Mouse (Mus musculus): ENCODE data around the gene Hepacam. TPM values are rescaled to one million over a fixed set of nuclear protein-coding genes. Genes with fewer than 3 reads are reported as not detected.
A peak's percentile ranks its signal among the peaks of the same experiment; 100 is the strongest.

Hepacam gene
- 5.0 and 10.8 TPM in 2 replicates for polyA plus RNA-seq (2012; rRNA removed)

GRCm38 (mm10) chr9:37367301-37368080, at the start of gene Hepacam:
TSS of gene Hepacam (plus strand) at chr9:37367351.
- DNase-seq (ENCODE audit: low read depth) = peak; percentile 57
- TF ChIP-seq CTCF (IDR thresholded peaks at IDR 0.05; ENCODE audit: borderline replicate concordance, extremely low read depth, insufficient read depth, insufficient read length) (no peak), POLR2A (IDR thresholded peaks at IDR 0.05; ENCODE audit: borderline replicate concordance, extremely low read depth, insufficient read depth, insufficient read length, poor library complexity, severe bottlenecking) (no peak)

- peak; percentile 17; the same call in 1 of the 2 replicates for TF ChIP-seq CTCF (IDR thresholded peaks at IDR 0.05; ENCODE audit: borderline replicate concordance, extremely low read depth, insufficient read depth, insufficient read length)
- TF ChIP-seq POLR2A (IDR thresholded peaks at IDR 0.05; ENCODE audit: borderline replicate concordance, extremely low read depth, insufficient read depth, insufficient read length, poor library complexity, severe bottlenecking) = no peak
- peak; percentile 35 for DNase-seq (ENCODE audit: low read depth)
These were observed 37.7 kb upstream of the Hepacam start for GRCm38 (mm10) chr9:37329456-37329855.

DNA sequence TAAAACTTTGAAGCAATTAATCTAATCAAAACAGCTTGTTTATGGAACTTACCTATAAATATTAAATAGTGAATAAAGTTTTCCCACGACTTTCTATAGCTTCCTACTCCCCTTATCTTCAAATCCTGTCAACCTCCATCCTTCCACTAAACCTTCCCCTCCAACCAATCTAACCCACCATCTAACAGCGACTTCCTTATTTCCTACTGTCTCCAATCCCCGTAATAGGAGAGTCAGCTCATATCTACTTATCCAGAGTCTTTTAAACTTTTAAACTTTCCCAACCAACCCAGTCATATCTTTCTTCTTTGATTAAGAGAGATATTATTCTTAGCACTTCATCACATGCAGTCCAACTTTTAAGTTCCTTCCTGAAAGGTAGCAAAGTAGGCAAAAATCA, 21.7 kb upstream of the Hepacam start:
- no peak for DNase-seq (ENCODE audit: low read depth)
- TF ChIP-seq CTCF (IDR thresholded peaks at IDR 0.05; ENCODE audit: borderline replicate concordance, extremely low read depth, insufficient read depth, insufficient read length) (no peak), POLR2A (IDR thresholded peaks at IDR 0.05; ENCODE audit: borderline replicate concordance, extremely low read depth, insufficient read depth, insufficient read length, poor library complexity, severe bottlenecking) (no peak)

DNA sequence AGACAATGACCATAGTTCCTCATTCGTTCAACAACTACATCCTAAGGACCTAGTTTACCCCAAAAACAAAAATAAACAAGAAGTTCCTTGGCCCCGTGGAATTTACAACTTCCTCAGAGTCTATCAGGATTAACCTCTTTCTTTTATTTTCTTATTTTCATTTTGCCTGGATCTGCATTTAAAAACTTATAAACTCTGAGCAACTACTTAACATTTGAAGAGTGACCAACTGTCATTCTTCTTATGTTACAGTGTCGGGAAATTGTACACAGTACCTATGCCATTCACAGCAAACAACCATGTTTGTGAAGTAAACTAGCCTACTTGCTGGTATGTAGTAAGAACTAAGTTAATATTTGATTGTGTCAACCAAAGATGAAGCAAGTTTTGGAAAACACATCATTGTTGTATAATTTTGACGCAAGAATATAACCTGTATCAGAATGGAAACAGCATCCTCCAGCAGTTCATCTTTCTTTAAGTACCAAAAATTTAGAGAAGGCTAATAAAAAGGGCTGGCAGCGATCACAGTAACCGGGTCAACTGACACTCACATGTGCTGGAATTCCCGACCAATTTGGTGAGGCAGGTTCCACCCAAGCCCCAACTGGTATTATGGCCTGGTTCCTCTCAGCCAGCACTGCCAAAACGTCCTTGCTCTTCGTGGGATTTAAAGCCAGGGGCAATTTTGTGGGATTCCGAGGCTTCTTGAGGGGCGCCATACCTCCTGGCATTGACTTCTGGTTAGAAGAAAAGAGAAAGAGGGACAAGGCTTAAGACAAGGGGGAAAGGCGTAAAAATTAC, 19.8 kb upstream of the Hepacam start:
- TF ChIP-seq CTCF (IDR thresholded peaks at IDR 0.05; ENCODE audit: borderline replicate concordance, extremely low read depth, insufficient read depth, insufficient read length) = no peak
- no peak for TF ChIP-seq POLR2A (IDR thresholded peaks at IDR 0.05; ENCODE audit: borderline replicate concordance, extremely low read depth, insufficient read depth, insufficient read length, poor library complexity, severe bottlenecking)
- DNase-seq (ENCODE audit: low read depth) = no peak

GRCm38 (mm10) chr9:37347988-37348642, 19.0 kb upstream of the Hepacam start, which contains the start of gene Ccdc15:
TSS of gene Ccdc15 (minus strand) at chr9:37348432.
- peak; percentile 99 for DNase-seq (ENCODE audit: low read depth)
- TF ChIP-seq CTCF (IDR thresholded peaks at IDR 0.05; ENCODE audit: borderline replicate concordance, extremely low read depth, insufficient read depth, insufficient read length) = no peak
- peak; percentile 79; the same call in 1 of the 2 replicates for TF ChIP-seq POLR2A (IDR thresholded peaks at IDR 0.05; ENCODE audit: borderline replicate concordance, extremely low read depth, insufficient read depth, insufficient read length, poor library complexity, severe bottlenecking)

DNA sequence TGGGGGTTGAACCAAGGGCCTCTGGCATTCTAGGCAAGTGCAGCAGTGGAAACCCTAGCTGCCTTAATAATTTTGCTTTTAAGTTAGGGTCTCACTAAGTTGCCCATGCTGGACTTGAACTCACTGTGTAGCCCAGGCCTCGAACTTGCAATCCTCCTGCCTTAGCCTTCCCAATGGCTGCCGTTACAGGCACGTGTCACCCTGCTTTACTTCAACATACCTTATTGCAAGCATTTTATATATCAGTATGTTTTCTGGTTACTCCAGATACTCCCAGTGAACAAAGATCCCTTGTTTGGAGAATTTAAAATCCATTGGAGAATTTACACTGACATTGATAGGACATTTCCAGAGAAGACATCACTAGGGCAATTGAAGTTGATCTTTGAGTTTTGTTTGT, 18.1 kb upstream of the Hepacam start:
- TF ChIP-seq CTCF (IDR thresholded peaks at IDR 0.05; ENCODE audit: borderline replicate concordance, extremely low read depth, insufficient read depth, insufficient read length) = no peak
- no peak for TF ChIP-seq POLR2A (IDR thresholded peaks at IDR 0.05; ENCODE audit: borderline replicate concordance, extremely low read depth, insufficient read depth, insufficient read length, poor library complexity, severe bottlenecking)
- DNase-seq (ENCODE audit: low read depth) = no peak

DNA sequence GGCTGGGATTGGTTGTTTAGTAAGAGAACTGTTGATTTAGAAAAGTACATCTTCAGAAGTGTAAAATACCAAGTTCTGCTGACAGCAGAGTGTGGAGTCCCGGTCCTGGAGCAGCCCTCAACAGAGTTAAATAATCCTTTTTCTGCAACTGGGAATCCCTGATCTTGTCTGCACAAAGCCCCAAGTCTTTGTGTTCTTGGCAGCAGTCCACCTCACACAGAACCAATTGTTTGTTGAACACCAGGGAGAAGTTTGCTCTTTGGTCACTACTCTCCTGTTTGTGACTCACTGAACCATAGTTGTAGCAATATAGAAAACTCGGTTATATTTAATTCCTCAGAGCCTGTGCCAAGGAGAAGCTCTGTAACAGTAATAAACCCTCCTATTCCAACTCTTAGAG, 15.9 kb upstream of the Hepacam start:
- no peak for TF ChIP-seq CTCF (IDR thresholded peaks at IDR 0.05; ENCODE audit: borderline replicate concordance, extremely low read depth, insufficient read depth, insufficient read length)
- peak; percentile 30 for DNase-seq (ENCODE audit: low read depth)

GRCm38 (mm10) chr9:37354485-37354884, 12.7 kb upstream of the Hepacam start:
- no peak for DNase-seq (ENCODE audit: low read depth)
- TF ChIP-seq POLR2A (IDR thresholded peaks at IDR 0.05; ENCODE audit: borderline replicate concordance, extremely low read depth, insufficient read depth, insufficient read length, poor library complexity, severe bottlenecking) (no peak), CTCF (IDR thresholded peaks at IDR 0.05; ENCODE audit: borderline replicate concordance, extremely low read depth, insufficient read depth, insufficient read length) (no peak)

DNA sequence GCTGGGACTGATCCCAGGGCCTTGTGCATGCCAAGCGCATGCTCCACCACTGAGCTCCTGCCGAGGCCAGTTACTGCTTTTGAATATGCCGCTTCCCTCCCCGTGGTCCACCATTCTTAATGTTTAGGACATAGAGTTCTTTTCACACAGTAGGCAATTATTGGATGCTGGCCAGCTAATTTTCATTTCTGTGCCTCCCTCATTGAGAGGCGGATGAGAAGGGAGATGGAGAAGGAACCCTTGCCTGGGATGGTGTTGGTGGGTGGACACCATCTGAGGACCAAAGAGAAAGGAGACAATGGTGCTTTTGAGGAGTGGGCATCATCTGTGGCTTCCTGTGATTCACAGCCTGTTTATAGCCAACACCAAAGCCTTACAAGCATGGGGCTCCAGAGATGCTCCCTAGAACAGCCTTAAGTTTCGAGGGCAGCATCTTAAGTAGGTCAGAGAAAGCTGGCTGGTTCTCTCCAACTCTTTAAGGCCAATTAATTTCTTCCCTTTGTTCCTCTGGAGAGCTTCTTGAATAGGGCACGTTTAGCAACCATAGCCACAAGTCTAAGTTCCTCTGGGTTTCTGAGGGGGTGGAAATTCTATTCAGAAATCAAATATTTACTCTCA, 8.3 kb upstream of the Hepacam start:
- TF ChIP-seq CTCF (IDR thresholded peaks at IDR 0.05; ENCODE audit: borderline replicate concordance, extremely low read depth, insufficient read depth, insufficient read length) (no peak), POLR2A (IDR thresholded peaks at IDR 0.05; ENCODE audit: borderline replicate concordance, extremely low read depth, insufficient read depth, insufficient read length, poor library complexity, severe bottlenecking) (no peak)

DNA sequence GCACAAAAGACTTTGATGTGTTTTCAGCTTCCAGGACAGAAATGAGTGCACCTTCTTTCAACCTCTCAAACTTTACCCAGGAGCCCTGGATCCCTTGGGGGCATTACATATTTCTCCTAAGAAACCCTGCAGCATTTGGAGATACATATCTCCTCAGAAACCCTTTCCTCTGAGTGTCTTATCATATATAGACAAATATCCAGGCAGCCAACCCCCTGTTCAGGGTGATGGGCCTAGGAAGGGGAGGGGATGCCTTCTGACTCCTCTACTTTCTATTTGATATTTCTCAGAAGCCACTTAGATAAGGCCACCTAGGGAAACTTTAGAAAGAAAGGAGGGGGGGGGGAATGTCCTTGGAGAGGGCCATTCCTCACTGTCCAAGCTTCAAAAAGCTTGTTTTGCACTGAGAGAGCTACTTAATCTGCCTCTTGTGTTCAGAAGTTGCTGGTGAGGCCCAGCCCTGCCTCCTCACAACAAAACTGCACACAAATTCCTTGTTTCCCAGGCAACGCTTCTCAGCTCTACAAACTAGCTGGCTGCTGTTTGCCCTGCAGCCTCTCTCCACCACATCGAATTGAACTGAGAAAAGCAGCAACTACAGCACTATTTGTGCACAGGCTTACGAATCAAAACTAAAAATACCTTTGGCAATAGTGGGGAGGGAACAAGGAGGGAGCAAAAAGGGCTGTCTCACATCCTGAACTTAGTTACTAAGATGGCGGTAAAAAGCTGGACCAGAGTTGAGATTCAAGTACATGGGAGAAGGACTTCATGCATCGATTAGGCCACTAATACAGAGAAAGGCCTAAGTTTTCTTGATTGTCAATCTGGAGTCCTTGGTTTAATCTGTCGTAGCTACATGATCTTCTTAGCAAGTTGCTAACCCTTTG, 7.6 kb upstream of the Hepacam start:
- peak; percentile 95 for DNase-seq (ENCODE audit: low read depth)
- no peak for TF ChIP-seq POLR2A (IDR thresholded peaks at IDR 0.05; ENCODE audit: borderline replicate concordance, extremely low read depth, insufficient read depth, insufficient read length, poor library complexity, severe bottlenecking)
- no peak for TF ChIP-seq CTCF (IDR thresholded peaks at IDR 0.05; ENCODE audit: borderline replicate concordance, extremely low read depth, insufficient read depth, insufficient read length)

More for the DNA sequence above, 8.3 kb upstream of the Hepacam start:
- peak; percentile 87 for DNase-seq (ENCODE audit: low read depth)
